Mouse (Mus musculus): ENCODE data around the gene Vmn2r113. TPM values are rescaled to one million over a fixed set of nuclear protein-coding genes. Genes with fewer than 3 reads are reported as not detected.
"Not testable (repeated sequence)": the region's sequence is repeated elsewhere in the genome, so short reads cannot be mapped to it uniquely, and the experiment has no call there.

Vmn2r113 gene
- not detected for total RNA-seq (2021)

GRCm38 (mm10) chr17:22942684-22943083, at the start of gene Vmn2r113:
Gene Vmn2r113, plus strand, starts transcription at chr17:22942984.
- DNase-seq (ENCODE audit: extremely low spot score in 1 of 2, low spot score in 2 of 2); intact Hi-C loops (cut with DNase I): not testable (repeated sequence)

Other genes with a start within 250 kb of the Vmn2r113 start
- 10 to 100 TPM; 20.3 to 20.4 TPM for gene Zfp945, start 75.8 kb upstream of the Vmn2r113 start, total RNA-seq (2021)
- not detected for gene Vmn2r-ps130, start 118.2 kb downstream of the Vmn2r113 start, total RNA-seq (2021)

All from left cerebral cortex, postnatal 10 days (tissue).